Mouse (Mus musculus): ENCODE measurements around the gene Olfr1436.
"Not testable (repeated sequence)": the region's sequence is repeated elsewhere in the genome, so short reads cannot be mapped to it uniquely, and the experiment has no call there.

The Olfr1436 gene

DNA sequence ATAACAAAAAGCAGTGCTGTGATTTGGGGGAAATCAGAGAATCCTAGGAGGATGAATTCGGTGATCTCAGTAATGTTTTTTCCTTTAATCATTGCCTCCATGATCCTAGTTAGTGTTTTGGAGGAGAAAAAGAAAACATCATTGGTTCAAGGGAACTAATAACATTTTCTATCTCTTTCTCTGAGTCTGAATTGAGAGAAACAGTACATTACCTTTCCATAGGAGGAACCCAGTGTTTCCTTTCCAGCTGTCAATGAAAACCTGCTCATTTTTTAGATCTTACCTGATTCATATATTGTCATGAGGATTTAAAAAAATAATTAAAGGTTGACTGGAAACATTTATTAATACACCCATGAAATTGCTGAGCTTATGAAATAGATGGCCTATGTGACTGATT is at the start of gene Olfr1436:
Gene Olfr1436, minus strand, starts transcription at position 101 of the 400 bp plus-strand sequence.
- not testable (repeated sequence) for DNase-seq (ENCODE audit: low spot score)

DNA sequence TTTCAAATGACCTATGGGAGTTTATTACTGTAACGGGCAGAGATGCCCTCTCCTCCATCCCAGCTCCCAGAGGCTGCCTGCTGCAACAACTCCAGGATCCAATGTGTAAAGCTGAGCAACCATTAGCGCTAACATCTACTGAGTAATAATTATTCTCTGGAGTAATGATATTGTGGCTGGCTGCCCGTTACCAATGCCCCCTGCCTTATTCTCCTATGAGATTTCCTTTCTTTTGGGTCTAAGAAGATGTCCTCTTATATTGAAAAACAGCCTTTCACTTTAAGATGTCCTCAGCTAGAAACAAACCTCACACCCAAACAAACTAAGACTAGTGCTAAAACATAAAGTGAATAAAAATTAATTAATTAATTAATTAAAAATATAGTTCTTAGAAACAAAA is 36.9 kb upstream of the Olfr1436 start, which contains the start of gene Olfr1438-ps1:
Gene Olfr1438-ps1, minus strand, starts transcription at position 101 of the 400 bp plus-strand sequence.
- no peak for DNase-seq (ENCODE audit: low spot score)

DNA sequence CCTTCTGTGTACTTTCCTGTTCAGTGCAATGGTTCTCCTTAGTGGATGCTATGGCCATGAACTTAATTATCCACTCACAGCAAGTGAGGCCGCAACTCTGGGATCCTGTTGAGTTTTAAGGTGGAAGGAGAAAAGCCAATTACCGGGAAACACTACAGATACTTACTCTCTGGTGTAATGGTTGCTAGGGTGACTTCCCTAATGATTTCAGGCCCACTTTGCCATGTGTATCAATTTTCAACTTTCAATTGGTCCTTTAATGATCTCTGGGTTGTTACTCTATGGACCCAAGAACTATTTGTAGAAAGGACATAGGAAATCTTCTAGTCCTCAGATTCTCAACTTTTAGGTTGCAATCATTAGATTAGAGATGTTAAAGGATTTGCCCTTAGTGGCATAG is 26.1 kb upstream of the Olfr1436 start, which contains the start of gene Olfr1437:
Gene Olfr1437, minus strand, starts transcription at position 101 of the 400 bp plus-strand sequence.
- DNase-seq (ENCODE audit: low spot score) = no peak

DNA sequence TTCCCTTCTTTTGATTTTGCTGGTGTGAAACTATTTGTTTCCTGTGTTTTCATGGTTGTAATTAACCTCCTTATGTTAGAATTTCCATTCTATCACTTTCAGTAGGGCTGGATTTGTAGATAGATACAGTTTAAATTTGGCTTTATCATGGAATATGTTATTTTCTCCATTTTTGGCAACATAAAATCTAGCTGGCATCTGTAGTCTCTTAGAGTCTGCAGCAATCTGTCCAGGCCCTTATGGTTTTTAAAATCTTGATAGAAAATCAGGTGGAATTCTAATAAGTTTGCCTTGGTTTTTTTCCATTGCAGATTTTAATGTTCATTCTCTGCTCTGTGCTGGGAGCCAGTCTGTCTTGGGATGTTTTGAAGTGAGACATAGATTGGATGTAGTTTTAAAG is 6.0 kb downstream of the Olfr1436 start:
- no peak for DNase-seq (ENCODE audit: low spot score)

DNA sequence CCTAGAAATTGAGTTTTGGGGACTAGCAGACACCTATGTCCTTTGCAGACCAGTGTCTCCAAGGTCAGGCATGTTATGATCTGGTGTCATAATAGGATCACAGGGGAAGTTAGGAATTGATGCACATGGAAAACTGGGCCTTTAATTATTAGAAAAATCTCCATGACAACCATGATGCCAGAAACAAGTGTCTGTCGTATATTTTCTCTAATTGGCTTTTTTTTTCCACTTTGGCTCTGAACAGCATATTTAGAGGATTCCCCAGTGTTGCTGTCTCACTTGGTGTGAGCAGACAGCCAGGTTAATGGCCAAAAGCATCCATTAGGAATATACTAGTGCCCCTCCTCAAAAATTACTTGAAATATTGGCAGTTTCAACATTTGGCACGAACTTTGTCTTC is 19.4 kb downstream of the Olfr1436 start, which contains the start of gene Olfr1434:
Gene Olfr1434, plus strand, starts transcription at position 301 of the 400 bp plus-strand sequence.
- DNase-seq (ENCODE audit: low spot score) = no peak

DNA sequence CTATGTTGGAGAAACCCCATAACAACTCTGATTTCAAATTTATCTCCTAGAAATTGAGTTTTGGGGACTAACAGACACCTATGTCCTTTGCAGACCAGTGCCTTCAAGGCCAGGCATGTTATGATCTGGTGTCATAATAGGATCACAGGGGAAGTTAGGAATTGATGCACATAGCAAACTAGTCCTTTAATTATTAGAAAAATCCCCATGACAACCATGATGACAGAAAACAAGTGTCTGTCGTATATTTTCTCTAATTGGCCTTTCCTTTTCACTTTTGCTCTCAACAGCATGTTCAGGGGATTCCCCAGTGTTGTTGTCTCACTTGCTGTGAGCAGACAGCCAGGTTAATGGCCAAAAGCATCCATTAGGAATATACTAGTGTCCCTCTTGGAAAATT is 38.2 kb downstream of the Olfr1436 start, which contains the start of gene Olfr235:
Gene Olfr235, plus strand, starts transcription at position 301 of the 400 bp plus-strand sequence.
- DNase-seq (ENCODE audit: low spot score) = no peak

Measured in adipocyte (in vitro differentiated cells).